Mouse (Mus musculus): ENCODE data around the gene Flt3.
A peak's percentile ranks its signal among the peaks of the same experiment; 100 is the strongest.

Flt3 gene

DNA sequence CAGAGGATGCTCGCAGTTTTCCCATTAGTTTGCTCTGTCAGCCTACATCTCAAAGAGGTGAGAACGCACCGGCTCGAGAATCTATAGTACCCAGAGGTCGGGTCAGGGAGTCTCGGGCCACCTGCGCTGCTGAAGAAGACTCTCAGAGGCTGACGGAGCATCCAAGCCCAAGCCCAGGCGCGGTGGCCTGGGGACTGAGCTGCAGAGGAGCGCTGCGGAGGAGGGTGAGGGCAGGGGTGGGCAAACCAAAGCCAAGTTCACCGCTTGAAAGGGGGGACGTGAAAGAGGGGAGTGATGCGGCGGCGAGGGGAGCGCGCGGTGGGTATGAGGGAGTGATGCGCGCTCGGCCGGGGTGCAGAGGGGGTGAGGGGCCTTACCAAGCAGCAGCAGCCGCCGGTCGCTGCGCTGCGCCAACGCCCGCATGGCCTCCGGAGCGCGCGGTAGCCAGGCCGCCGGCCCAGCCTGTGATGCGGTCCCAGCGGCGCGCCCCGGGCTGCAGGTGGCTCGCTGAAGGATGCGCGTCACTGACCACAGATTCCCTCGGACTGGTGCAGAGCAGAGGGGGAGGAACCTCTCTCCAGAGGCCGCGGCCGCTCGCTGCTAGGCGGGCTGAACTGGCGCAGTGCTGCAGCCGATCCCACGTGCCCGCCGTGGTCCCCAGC is at the start of gene Flt3:
Gene Flt3 (minus strand): TSS at position 647 of the 662 bp plus-strand sequence.
- peak; percentile 24 for DNase-seq

DNA sequence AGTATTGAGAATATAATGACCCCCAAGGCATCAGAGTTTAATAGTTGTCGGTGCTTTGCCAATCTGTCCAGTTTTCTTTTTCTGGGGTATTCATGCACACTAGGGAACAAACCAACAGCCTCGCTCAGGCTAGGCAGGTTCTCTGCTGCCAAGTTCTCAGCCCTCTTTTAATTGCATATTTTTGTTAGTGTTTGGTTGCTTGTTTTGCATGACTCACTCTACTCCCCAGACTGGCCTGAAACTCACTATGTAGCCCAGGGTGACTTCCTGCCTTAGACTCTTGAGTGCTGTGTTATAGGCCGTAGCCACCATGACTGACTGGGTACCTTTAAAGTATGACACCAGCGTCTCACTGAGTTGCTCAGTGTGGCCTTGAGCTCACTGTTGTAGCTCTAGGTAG is 48.6 kb upstream of the Flt3 start:
- DNase-seq: no peak

DNA sequence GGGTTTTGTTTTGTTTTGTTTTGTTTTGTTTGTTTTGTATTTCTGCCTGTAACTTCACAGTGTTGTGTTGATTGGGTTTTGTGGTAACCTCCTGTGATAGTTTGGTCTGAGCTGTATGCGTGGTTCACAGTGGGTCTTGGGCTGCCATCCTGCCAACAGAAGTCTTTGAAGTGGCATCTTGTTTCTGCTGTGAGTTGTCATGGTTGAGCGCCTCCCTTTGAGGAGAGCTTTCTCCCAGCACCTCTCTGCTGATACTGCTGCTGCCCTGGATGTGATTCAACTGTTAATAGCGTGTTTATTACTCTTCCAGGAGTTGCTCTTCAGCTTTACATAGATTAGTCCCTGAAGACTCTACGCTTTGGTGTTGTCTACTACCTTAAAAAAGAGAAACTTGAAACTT is 48.2 kb upstream of the Flt3 start:
- DNase-seq: no peak

DNA sequence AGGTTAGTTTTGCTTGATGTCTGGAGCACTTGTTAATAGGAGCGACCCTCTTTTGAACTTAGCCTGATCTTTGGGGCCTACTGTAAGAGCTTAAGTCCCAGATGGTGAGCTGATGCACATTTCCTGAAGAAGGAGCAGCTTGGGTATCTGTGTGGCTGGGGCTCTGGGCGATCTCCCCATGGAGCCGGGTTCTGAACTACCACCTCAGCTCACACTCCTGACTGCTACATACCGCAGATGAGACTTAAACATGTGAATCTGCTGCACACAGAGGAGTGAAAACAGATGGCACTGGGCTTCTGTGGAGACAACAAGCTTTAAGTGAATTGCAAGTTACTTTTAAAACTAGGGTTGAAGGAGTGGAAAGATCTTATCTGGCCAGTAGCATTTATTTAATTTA is 45.0 kb upstream of the Flt3 start:
- no peak for DNase-seq

DNA sequence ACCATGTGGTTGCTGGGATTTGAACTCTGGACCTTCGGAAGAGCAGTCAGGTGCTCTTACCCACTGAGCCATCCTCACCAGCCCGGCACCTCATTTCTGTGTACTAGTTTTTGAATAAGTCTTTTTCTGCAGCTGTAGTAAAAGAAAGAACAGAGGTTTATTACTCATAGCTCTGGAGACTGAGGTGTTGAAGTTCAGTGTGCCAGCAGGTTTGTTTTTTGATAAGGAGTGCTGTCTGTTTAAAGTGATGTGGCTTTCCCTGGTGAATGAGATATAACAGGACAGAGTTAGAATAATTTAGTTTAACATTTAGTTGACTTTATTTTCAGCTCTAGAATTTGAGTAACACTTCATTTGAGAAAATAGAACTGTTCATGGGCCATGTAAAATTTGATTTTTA is 44.5 kb upstream of the Flt3 start:
- DNase-seq: no peak

DNA sequence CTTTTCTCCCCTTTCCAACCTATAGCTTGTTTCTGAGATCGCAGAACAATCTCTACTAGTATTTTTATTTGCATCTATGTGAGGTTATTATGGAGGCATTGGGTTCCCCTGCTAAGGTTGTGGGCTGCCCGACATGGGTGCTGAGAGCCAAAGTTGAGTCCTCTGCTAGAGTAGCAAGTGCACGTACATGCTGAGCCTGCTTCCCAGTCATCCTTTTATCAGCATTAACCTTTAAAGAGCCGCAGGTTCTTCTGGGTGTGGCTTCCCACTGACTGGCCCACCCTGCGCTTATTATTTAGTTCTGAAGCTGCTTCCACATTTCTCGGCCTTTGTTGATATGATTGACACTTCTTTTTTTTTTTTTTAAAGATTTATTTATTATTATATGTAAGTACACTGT is 44.0 kb upstream of the Flt3 start:
- DNase-seq: no peak

DNA sequence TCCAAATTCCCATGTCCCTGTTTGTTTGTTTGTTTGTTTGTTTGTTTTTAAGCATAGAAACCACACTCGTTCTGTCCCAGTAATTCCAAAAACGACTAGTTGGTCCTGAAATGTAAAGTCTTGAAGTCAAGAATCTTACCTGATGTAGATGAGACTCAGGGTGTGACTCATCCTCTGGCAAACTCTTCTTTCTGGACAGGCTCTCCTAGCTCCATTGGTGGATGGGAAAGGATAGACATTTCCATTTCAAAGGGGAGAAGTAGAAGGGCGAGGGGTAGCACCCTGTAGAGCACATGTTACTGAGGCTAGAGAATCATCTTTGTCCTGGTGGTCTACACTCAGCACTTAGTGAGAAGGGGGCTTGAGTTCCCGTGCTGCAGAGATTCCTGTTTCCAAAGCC is 42.5 kb upstream of the Flt3 start:
- DNase-seq: no peak

DNA sequence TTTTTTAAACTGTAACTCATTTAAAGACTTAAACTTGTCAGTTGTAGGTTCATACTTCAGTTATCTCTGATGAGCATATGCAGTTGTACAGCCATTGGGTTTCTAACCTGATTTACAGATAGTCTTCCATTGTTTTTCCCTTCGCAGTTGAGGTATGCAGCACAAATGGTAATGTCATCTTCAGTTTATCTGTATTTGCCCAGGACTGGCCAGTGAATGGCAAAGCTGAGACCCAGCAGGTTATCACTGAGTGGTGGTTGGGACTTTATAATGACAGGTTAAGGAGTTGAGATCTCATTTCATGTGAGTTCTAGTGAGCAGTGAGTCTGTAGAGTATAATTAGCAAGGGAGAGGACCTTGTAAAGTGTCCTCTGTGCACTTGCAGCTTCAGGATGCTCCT is 41.7 kb upstream of the Flt3 start:
- no peak for DNase-seq

DNA sequence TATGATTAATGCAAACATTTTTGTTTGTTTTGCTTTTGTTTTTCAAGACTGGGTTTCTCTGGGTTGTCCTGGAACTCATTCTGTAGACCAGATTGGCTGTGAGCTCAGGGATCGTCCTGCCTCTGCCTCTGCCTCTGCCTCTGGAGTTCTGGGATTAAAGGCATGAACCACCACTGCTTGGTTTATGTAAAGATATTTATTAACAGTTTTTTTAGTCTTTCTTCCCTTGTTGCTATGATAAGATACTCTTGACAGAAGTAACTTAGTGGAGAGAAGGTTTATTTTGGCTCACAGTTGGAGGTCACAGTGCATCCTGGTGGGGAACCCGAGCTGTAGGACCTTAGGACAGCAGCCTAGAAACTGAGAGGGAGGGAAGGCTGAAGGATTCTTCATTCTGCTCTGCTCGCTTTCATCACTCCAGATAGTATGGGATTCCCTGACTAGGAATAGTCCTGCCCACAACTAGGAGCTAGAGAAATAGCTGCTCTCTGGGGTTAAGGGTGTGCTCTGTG is 40.8 kb upstream of the Flt3 start:
- no peak for DNase-seq

DNA sequence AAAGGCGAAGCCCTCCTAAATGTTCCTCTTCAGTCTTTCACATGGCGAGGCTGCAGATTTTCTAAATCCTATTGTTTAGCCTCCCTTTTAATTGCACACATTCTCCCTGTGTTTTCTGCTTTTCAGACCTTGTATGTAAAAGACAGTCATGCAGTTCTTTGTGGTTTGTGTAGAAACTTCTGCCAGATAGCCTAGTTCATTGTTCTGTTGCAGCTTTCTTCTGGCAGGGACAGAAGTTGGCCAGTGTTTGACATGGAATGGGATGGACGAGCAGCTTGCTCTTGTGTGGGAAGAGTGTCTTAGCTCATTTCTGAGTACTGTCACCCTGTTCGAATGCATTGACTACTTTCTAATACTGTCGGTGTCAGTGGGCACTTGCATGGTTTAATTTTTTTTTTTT is 36.2 kb upstream of the Flt3 start:
- DNase-seq: no peak

DNA sequence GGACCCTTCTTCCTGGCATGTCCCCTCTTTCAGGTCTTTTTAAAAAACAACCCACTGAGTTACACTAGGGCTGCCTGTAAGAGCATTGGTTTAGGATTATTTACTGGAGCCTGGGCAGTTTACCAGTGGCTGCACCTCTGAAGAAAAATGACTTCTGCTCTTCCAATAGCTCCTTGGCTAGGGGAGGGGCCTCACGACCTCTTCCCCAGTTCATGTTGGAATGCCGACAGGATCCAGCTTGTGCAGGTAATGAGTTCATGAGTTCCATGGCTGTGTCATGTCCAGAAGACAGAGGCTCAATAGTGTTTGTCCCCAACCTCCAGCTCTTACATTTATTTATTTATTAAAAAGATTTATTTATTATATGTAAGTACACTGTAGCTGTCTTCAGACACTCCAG is 35.5 kb upstream of the Flt3 start:
- no peak for DNase-seq

DNA sequence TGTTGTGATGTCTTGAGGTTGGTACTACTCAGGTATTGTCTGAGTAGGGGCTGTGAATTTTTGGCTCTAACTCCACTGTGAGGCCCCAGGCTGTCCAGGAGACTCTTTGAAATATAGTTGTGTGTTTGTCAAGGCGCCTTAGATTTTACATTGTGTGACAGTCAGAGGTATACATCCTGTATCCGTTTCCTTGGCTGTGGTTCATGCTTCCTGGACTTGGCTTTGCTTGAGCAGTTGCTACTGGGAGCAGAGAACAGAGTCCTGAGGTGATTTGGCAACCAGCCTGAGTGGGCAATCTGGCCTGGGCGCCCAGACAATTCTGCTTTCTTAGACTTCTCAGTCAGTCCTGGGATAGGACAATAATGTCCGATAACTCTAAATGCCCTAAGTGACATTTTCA is 34.9 kb upstream of the Flt3 start:
- DNase-seq: no peak

DNA sequence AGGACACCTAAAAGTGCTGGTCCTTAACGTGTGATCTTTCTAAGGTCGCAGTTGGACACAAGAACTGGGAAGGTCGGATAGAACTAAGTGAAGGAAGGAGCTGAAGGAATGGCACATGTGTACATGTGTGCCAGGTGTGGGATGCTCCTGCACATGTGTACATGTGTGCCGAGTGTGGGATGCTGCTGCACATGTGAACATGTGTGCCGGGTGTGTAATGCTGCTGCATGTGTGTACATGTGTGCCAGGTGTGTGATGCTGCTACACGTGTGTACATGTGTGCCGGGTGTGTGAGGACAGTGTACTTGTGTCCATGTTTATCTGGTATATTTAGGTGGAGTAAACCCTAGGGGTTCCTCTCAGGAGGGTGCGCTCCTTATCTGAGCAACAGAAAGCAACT is 32.6 kb upstream of the Flt3 start:
- no peak for DNase-seq

DNA sequence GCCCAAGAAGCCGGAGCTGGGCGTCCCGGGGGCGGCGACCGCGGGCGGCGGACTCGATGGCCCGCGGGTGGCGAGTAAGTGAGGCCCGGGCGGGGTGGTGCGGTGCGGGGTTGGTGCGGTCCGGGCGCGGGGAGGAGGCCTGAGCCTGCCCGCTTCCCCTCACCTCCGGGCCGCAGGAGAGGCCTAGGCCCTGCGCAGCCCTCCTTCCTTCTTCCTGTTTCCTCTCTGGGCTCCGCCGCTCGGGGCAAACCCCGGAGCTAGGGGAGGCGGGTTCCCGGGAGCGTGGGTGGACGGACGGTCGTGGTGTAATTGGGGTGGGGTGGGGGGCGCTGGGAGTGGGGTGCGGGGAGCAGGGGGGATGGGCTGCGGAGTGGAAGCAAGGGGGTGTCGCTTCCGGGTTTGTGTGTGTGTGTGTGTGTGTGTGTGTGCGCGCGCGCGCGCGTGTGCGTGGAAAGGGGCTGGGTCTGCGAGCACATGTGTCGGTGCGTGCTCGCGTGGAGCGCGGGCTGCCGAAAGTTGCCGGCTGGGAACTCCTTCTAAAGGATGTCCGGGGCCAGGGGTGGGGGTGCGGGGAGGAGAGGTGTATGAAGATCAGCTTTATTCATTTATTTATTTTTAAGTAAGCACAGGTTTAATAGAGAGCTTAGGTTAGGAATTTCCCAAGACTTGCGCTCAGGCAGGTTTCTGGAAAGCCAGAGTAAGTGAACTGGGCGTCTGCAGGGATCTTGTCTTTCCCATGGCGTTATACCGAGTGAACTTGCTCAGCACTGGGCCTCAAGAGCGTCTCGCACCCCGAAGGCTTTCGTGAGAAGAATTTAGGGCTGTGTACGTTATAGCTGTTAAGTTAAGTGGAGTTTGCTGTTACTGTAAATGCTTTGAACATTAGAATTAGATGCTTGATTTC is 30.9 kb upstream of the Flt3 start:
- peak; percentile 82 for DNase-seq

DNA sequence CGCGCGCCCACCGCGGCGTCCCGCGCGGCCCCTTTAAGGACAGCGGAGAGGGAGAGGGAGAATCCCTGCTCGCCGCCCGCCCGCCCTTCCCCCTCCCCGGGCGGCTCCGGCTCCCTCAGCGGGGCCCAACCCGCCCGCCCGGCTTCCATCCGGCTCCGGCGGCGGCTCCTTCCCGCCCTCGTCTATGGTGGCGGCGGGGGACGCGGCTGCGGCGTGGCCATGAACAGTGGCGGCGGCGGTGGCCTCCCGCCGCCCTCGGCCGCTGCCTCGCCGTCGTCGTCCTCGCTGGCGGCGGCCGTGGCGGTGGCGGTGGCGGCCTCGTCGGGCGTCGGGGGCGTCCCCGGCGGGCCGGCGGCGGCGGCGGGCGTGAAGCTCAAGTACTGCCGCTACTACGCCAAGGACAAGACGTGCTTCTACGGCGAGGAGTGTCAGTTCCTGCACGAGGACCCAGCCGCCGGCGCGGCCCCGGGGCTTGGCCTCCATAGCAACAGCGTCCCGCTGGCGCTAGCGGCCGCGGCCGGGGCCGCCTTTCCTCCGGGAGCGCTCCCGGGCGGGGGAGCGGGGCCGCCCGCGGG is 30.2 kb upstream of the Flt3 start:
- peak; percentile 47 for DNase-seq

DNA sequence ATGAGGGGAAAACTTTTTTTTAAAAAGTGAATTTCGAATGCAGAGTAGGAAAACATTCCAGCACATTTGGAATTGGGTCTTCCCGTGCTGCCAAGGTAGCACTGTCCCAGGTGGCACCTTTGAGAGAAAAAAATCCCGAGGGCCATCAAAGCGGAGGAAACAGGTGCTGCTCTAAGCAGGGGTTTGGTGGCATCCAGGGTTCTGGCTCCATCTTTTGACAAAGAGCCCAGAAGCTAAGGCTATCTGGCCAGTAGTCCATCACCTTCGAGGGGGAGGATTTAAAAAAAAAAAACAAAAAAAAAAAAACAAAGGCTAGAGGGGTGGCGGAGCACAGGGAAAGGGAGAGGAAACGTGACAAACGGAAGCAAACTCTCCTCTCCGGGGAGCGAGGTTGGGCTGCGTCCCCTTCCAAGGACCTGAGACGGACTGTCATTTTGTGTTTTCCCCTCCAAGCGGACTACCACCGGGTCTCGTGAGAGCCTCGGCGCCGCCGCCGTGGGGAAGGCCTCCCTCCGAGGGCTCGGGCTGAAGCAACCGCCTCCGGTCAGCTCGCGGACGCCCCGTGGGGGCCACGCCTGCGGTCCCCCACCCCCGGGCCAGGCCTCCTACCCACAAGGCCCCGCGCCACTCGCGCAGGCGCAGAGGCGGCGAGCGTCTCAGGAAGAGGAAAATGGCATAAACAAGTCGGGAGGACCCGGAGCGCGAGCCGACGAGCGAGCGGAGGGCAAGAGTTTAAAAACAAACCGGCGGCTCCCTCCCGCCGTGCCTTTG is 29.4 kb upstream of the Flt3 start, which contains the start of gene Pan3:
Gene Pan3 (plus strand): TSS at position 627 of the 771 bp plus-strand sequence.
- peak; percentile 93 for DNase-seq

DNA sequence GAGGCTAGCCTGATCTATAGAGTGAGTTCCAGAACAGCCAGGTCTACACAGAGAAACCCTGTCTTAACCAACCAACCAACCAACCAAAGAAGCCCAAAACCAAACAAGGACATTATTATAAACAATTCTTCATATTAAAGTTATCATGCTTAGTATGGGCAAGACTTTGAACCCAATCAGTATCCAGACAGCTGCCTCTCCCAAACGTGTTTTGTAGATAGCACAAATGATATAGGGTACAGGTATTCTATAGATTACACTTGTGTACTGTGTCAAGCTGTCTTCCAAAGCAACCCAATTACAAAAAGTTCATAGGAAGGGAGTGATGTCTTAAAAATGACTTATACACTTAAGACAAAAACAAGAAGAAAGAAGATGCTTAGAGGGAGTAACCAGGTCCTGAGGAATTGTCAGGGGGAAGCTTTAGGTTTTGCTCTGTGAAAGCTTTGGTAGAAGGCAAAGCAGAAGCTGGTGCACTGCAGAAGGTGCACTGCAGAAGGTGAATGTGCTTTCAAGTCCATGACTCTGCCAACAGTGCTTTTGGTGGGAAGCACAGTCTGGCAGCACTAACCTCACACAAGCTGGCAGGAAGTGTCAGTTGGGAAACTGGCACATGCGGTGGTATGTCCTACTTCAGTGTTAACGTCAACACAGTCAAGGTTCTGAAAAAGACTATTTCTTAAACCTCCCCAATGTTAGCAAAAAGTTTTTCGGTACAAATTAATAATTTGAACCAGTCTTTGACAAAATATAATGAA is 25.9 kb upstream of the Flt3 start:
- no peak for DNase-seq

DNA sequence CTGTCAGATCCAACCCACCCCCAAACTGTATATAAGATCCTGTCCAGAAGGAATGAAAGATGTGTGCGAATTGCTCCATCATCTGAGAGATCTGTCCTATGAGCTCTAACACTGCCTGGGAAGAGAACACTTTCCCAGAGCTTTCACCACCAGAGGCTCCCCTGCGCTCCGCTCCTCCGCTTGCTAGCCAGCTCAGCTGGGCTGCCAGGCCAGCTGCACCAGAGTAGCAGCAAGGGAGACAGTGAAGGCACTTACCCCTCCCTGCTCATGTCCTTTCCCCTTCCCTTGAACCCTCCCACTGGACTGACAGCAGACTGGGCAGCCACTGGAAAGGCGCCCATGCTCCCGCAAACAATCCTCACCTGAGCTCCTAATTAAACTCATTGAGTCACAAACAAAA is 23.3 kb upstream of the Flt3 start:
- no peak for DNase-seq

DNA sequence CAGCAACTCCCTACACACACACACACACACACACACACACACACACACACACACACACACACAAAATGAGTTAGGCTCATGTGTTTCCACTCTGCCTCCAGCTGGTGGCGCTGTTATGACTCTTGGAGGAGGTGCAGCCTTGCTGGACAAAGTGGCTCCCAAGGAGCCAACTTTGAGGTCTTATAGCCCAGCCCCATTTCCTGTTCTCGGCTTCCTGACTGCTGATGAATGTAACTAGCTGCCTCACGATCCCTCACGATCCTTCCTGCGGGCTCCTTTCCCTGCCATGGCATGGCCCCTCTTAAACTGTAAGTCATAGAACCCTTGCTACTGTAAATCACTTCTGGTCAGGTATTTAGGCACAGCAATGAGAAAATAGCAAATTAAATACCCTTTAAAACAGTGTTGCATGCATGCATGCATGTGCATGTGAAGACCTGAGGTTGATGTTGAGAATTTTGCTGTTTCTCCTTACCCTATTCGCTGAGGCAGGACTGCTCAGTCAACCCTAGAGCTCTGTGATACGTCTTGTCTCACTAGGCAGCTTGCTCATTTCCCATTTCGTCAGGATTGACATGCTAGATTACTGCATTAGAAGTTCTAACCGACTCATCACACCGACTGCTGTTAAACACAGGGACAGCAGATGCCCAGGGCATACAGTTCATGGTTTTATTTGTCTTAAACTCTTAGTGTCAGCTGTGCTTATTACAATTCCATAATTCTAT is 18.3 kb upstream of the Flt3 start:
- peak; percentile 15 for DNase-seq

DNA sequence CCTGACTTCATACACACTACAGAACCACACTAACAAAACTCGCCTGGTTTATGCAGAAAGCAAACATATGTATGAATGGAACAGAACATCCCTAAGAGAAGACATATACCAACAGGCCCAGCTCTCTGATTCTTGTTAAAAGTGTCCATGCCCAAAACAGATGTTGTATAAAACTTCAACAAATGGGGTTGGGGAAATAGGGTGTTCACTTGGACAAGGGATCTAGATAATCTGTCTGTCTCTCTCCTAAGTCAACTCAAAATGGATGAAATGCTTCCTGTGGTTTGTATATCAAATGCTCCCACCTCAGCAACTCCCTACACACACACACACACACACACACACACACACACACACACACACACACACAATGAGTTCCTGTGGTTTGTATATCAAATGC is 17.7 kb upstream of the Flt3 start:
- DNase-seq: no peak

DNA sequence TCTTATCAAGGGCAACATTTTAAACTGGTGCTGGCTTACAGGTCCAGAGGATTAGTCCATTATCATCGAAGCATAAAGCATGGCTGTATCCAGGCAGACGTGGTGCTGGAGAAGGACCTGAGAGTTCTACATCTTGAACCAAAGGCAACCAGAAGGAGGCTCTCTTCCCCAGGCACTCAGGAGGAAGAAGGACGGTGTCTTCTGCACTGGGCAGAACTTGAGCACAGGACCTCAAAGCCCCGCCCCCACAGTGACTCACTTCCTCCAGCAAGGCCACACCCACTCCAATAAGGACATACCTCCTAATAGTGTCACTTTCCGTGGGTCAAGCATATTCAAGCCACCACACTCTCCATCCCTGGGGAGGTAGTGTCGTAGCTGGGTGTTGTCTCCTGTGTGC is 10.3 kb upstream of the Flt3 start:
- DNase-seq: no peak

DNA sequence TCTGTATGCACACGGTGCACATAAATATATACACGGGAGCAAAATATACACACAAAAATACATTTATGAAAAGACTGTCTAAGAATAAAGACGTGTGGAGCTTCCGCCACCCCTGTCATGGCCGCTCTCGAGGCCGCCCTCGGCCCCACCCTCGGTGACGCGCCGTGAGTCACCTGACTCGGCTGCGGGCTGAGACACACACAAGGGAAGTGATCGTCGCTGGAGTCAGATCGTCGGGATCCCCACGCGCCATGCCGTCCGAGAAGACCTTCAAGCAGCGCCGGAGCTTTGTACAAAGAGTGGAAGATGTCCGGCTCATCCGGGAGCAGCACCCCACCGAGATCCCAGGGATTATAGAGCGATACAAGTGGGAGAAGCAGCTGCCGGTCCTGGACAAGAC is 8.4 kb upstream of the Flt3 start:
- DNase-seq: no peak

Data from right cerebral cortex, postnatal 4 days (tissue).